Mouse (Mus musculus) CH12.LX (cell line): Measurements from ENCODE around the gene Sprn.

Source experiments
- CTCF ChIP-seq, 2 experiments: IDR thresholded peaks in 1 of 2; conservative IDR thresholded peaks in 1 of 2; 2 replicates each; pipeline ENCODE4 v1.5.1; 2011 to 2012; ENCODE audit warnings: low read depth in 2 of 2, low read length in 2 of 2, improper control_type of control experiment in 1 of 2, inconsistent platforms in 1 of 2, mild to moderate bottlenecking in 1 of 2, moderate library complexity in 1 of 2
- ETS1 ChIP-seq: conservative IDR thresholded peaks from 2 replicates; pipeline ENCODE4 v1.6.1; 2012; ENCODE audit warnings: low read depth, mild to moderate bottlenecking, inconsistent platforms, low read length, improper control_type of control experiment, moderate library complexity
- HCFC1 ChIP-seq: IDR thresholded peaks from 2 replicates; pipeline ENCODE4 v1.6.1; 2012; ENCODE audit warnings: low read depth, mild to moderate bottlenecking, inconsistent platforms, low read length, improper control_type of control experiment
- POLR2A ChIP-seq: IDR thresholded peaks from 2 replicates; pipeline ENCODE4 v1.6.1; 2011; ENCODE audit warnings: low read depth, mild to moderate bottlenecking, improper control_type of control experiment, low read length

- TF ChIP-seq HCFC1 (no peak), POLR2A (no peak), CTCF (conservative IDR thresholded peaks at IDR 0.05 in 1 of 2, IDR thresholded peaks at IDR 0.05 in 1 of 2; ENCODE audit: low read depth in 2 of 2, low read length in 2 of 2) (no peak), ETS1 (no peak)
Measured at GRCm38 (mm10) chr7:140179176-140179575, 24.5 kb upstream of the Sprn start.
